In genomic region chr3:68948918-68949317, GRCm38 (mm10) we compare ENCODE assay signal across 25 mouse cellular contexts. TPM values are rescaled to one million over a fixed set of nuclear protein-coding genes. Genes with fewer than 3 reads are reported as not detected.
DNase-seq lines count a peak whose midpoint lies in the region; ATAC-seq lines count a peak whose summit lies in the region.
"Had no signal": no experiment of that assay in that cellular context is flagged by ENCODE, and none has a peak within 500 bp of the region (broad histone marks: within the 10 kb centered on the region; RNA-seq: fewer than 3 reads in every experiment).

No protein-coding gene starts in this region.

- DNase-seq in kidney, adult 11 months = no peak
- DNase-seq in brain, adult 2 months (ENCODE audit: low read depth, low spot score) = peak; percentile 17
- no peak for DNase-seq in heart, embryonic 10.5 days (ENCODE audit: low spot score)
- DNase-seq: adrenal gland, postnatal 14 days; B cell, adult 2 months; embryo, embryonic 11 days; gastrocnemius, postnatal 10 days; kidney, adult 8-10 months; kidney, postnatal 14 days; layer of hippocampus, postnatal 36 days; lung, adult 18-20 months; lung, postnatal 10 days; thymus, postnatal 36 days had no signal

- no peak overlapping the region for H3K4me2 ChIP-seq in forebrain, embryonic 13.5 days
- H3K4me2 ChIP-seq in forebrain, embryonic 12.5 days = no peak overlapping the region
- H3K4me2 ChIP-seq in kidney, embryonic 14.5 days (replicated peaks; ENCODE audit: low read depth, low read length) = no peak overlapping the region
- no peak overlapping the region for H3K4me2 ChIP-seq in forebrain, embryonic 16.5 days (ENCODE audit: low read length)
- H3K4me2 ChIP-seq: embryonic facial prominence, embryonic 15.5 days; heart, embryonic 11.5 days; limb, embryonic 13.5 days; liver, embryonic 12.5 days; midbrain, embryonic 12.5 days; neural tube, embryonic 13.5 days; stomach, embryonic 15.5 days had no signal

- no peak overlapping the region for H3K27ac ChIP-seq in forebrain, embryonic 13.5 days
- no peak overlapping the region for H3K27ac ChIP-seq in forebrain, embryonic 12.5 days
- no peak overlapping the region for H3K27ac ChIP-seq in kidney, embryonic 14.5 days (ENCODE audit: low read depth, low read length)
- no peak overlapping the region for H3K27ac ChIP-seq in forebrain, embryonic 16.5 days (ENCODE audit: low read length)
- no peak overlapping the region for H3K27ac ChIP-seq in heart, embryonic 10.5 days
- H3K27ac ChIP-seq: embryonic facial prominence, embryonic 15.5 days; limb, embryonic 13.5 days; liver, embryonic 12.5 days; midbrain, embryonic 12.5 days; neural tube, embryonic 13.5 days; stomach, embryonic 15.5 days had no signal

- H3K4me1 ChIP-seq in forebrain, embryonic 13.5 days = 0 out of 2 replicates have a peak, but pooled peaks cover 3% of the 10 kb centered on the region
- no peaks in the 10 kb centered on the region for H3K4me1 ChIP-seq in forebrain, embryonic 12.5 days
- H3K4me1 ChIP-seq in kidney, embryonic 14.5 days (ENCODE audit: control insufficient read depth, insufficient read depth, low read length) = no peaks in the 10 kb centered on the region
- no peaks in the 10 kb centered on the region for H3K4me1 ChIP-seq in forebrain, embryonic 16.5 days (replicated peaks; ENCODE audit: control insufficient read depth, insufficient read depth, low read length)
- no peaks in the 10 kb centered on the region for H3K4me1 ChIP-seq in heart, embryonic 10.5 days
- H3K4me1 ChIP-seq: embryonic facial prominence, embryonic 15.5 days; liver, embryonic 12.5 days; midbrain, embryonic 12.5 days; neural tube, embryonic 13.5 days; stomach, embryonic 15.5 days had no signal

- H3K27me3 ChIP-seq in forebrain, embryonic 13.5 days = no peaks in the 10 kb centered on the region
- H3K27me3 ChIP-seq in forebrain, embryonic 12.5 days = no peaks in the 10 kb centered on the region
- H3K27me3 ChIP-seq in kidney, embryonic 14.5 days (ENCODE audit: control insufficient read depth, insufficient read depth, low read length) = no peaks in the 10 kb centered on the region
- no peaks in the 10 kb centered on the region for H3K27me3 ChIP-seq in forebrain, embryonic 16.5 days (replicated peaks; ENCODE audit: control insufficient read depth, insufficient read depth, low read length)
- H3K27me3 ChIP-seq in heart, embryonic 10.5 days (ENCODE audit: insufficient read depth, poor library complexity, severe bottlenecking) = no peaks in the 10 kb centered on the region
- H3K27me3 ChIP-seq: embryonic facial prominence, embryonic 15.5 days; limb, embryonic 13.5 days; liver, embryonic 12.5 days; midbrain, embryonic 12.5 days; neural tube, embryonic 13.5 days; stomach, embryonic 15.5 days had no signal

- no peaks in the 10 kb centered on the region for H3K9me3 ChIP-seq in forebrain, embryonic 13.5 days (replicated peaks)
- H3K9me3 ChIP-seq in forebrain, embryonic 12.5 days = no peaks in the 10 kb centered on the region
- no peaks in the 10 kb centered on the region for H3K9me3 ChIP-seq in kidney, embryonic 14.5 days (ENCODE audit: control insufficient read depth, low read length)
- no peaks in the 10 kb centered on the region for H3K9me3 ChIP-seq in forebrain, embryonic 16.5 days (ENCODE audit: control insufficient read depth, low read length)
- H3K9me3 ChIP-seq in heart, embryonic 10.5 days = no peaks in the 10 kb centered on the region
- H3K9me3 ChIP-seq: embryonic facial prominence, embryonic 15.5 days; limb, embryonic 13.5 days; liver, embryonic 12.5 days; midbrain, embryonic 12.5 days; neural tube, embryonic 13.5 days; stomach, embryonic 15.5 days had no signal

- no peak overlapping the region for H3K9ac ChIP-seq in forebrain, embryonic 13.5 days
- H3K9ac ChIP-seq in forebrain, embryonic 12.5 days = no peak overlapping the region
- no peak overlapping the region for H3K9ac ChIP-seq in kidney, embryonic 14.5 days (ENCODE audit: low read depth, low read length)
- no peak overlapping the region for H3K9ac ChIP-seq in forebrain, embryonic 16.5 days (replicated peaks; ENCODE audit: low read depth, low read length)
- H3K9ac ChIP-seq: embryonic facial prominence, embryonic 15.5 days; limb, embryonic 13.5 days; liver, embryonic 12.5 days; midbrain, embryonic 12.5 days; neural tube, embryonic 13.5 days; stomach, embryonic 15.5 days had no signal

- no peak overlapping the region for H3K4me3 ChIP-seq in forebrain, embryonic 13.5 days
- H3K4me3 ChIP-seq in forebrain, embryonic 12.5 days (replicated peaks) = no peak overlapping the region
- no peak overlapping the region for H3K4me3 ChIP-seq in kidney, embryonic 14.5 days (ENCODE audit: low read length)
- H3K4me3 ChIP-seq in forebrain, embryonic 16.5 days (replicated peaks; ENCODE audit: low read length) = no peak overlapping the region
- no peak overlapping the region for H3K4me3 ChIP-seq in heart, embryonic 10.5 days
- H3K4me3 ChIP-seq: embryonic facial prominence, embryonic 15.5 days; limb, embryonic 13.5 days; liver, embryonic 12.5 days; midbrain, embryonic 12.5 days; myocyte; neural tube, embryonic 13.5 days; stomach, embryonic 15.5 days had no signal

- H3K36me3 ChIP-seq in forebrain, embryonic 13.5 days (ENCODE audit: poor library complexity, severe bottlenecking) = peaks cover 3% of the 10 kb centered on the region; the same call in 1 of the 2 replicates
- no peaks in the 10 kb centered on the region for H3K36me3 ChIP-seq in forebrain, embryonic 12.5 days (replicated peaks)
- H3K36me3 ChIP-seq in kidney, embryonic 14.5 days (ENCODE audit: control insufficient read depth, insufficient read depth, low read length) = no peaks in the 10 kb centered on the region; the same call in 1 of the 2 replicates
- H3K36me3 ChIP-seq in forebrain, embryonic 16.5 days (ENCODE audit: control insufficient read depth, insufficient read depth) = no peaks in the 10 kb centered on the region
- H3K36me3 ChIP-seq in heart, embryonic 10.5 days = no peaks in the 10 kb centered on the region
- H3K36me3 ChIP-seq: embryonic facial prominence, embryonic 15.5 days; neural tube, embryonic 13.5 days; stomach, embryonic 15.5 days had no signal

- peak; percentile 61; the same call in 1 of the 2 replicates for ATAC-seq in forebrain, embryonic 13.5 days
- ATAC-seq in forebrain, embryonic 12.5 days (ENCODE audit: low FRiP score) = no peak
- ATAC-seq in kidney, embryonic 14.5 days (ENCODE audit: low FRiP score, low TSS enrichment) = 0 out of 2 replicates have a peak, but pooled peaks have one; percentile 20
- ATAC-seq in forebrain, embryonic 16.5 days = peak; percentile 84
- ATAC-seq: liver, embryonic 12.5 days had no signal

- 54% methylated on average over 2 of the region's 2 CpGs for WGBS in forebrain, embryonic 13.5 days
- WGBS in forebrain, embryonic 12.5 days = 55% methylated on average over 2 of the region's 2 CpGs
- WGBS in kidney, embryonic 14.5 days = 51% methylated on average over 2 of the region's 2 CpGs
- 37% methylated on average over 2 of the region's 2 CpGs for WGBS in forebrain, embryonic 16.5 days
- 67% methylated on average over 2 of the region's 2 CpGs for whole genome bisulfite sequencing in heart, embryonic 10.5 days

RNA-seq across cellular contexts. Expression of gene Ift80, which starts 55.5 kb away (rescaled TPM):
- polyA plus RNA-seq in forebrain, embryonic 13.5 days (2015; fragmentation: Nextera tagmentation; extraction: Ambion mirVana) = 12.8 and 13.9 TPM in 2 replicates
- polyA plus RNA-seq in forebrain, embryonic 12.5 days (2016; fragmentation: Nextera tagmentation; extraction: Ambion mirVana) = 17.6 and 18.7 TPM in 2 replicates
- polyA plus RNA-seq in kidney, embryonic 14.5 days (2014; fragmentation: Nextera tagmentation; extraction: Ambion mirVana) = 11.3 and 22.1 TPM in 2 replicates
- 9.6 and 13.2 TPM in 2 replicates for polyA plus RNA-seq in forebrain, embryonic 16.5 days (2015; fragmentation: Nextera tagmentation; extraction: Ambion mirVana)
- polyA plus RNA-seq in heart, embryonic 10.5 days (2016; fragmentation: Nextera tagmentation; extraction: Ambion mirVana) = 8.1 and 9.6 TPM in 2 replicates

RNA-seq across cellular contexts. Expression of gene Smc4, which starts 55.6 kb away (rescaled TPM):
- polyA plus RNA-seq in forebrain, embryonic 13.5 days (2015; fragmentation: Nextera tagmentation; extraction: Ambion mirVana) = 177 and 180 TPM in 2 replicates
- 200 and 232 TPM in 2 replicates for polyA plus RNA-seq in forebrain, embryonic 12.5 days (2016; fragmentation: Nextera tagmentation; extraction: Ambion mirVana)
- polyA plus RNA-seq in kidney, embryonic 14.5 days (2014; fragmentation: Nextera tagmentation; extraction: Ambion mirVana) = 189 and 208 TPM in 2 replicates
- 73.0 and 85.9 TPM in 2 replicates for polyA plus RNA-seq in forebrain, embryonic 16.5 days (2015; fragmentation: Nextera tagmentation; extraction: Ambion mirVana)
- polyA plus RNA-seq in heart, embryonic 10.5 days (2016; fragmentation: Nextera tagmentation; extraction: Ambion mirVana) = 156 and 161 TPM in 2 replicates
